In genomic region chr4:139667632-139668031, GRCm38 (mm10) we compare ENCODE assay signal across 20 mouse cellular contexts. TPM values are rescaled to one million over a fixed set of nuclear protein-coding genes. Genes with fewer than 3 reads are reported as not detected.
DNase-seq lines count a peak whose midpoint lies in the region; ATAC-seq and TF ChIP-seq lines count a peak whose summit lies in the region.
"Had no signal": no experiment of that assay in that cellular context is flagged by ENCODE, and none has a peak within 500 bp of the region (broad histone marks: within the 10 kb centered on the region; RNA-seq: fewer than 3 reads in every experiment).

No protein-coding gene starts in this region.

- DNase-seq in liver, adult 2 months (ENCODE audit: extremely low read depth, low read depth, low spot score): peak; percentile 51
- DNase-seq in liver, embryonic 11.5 days (ENCODE audit: low spot score): no peak
- peak; percentile 77 for DNase-seq in kidney, adult 2 months
- peak; percentile 41 for DNase-seq in retina, embryonic 14.5 days (ENCODE audit: low spot score)
- DNase-seq in cerebellum, adult 9-11 months: no peak
- no peak for DNase-seq in gastrocnemius, postnatal 10 days
- DNase-seq: adrenal gland, adult 8-10 months; cerebellum, adult 18-20 months; gastrocnemius, postnatal 25 days; layer of hippocampus, adult 9-11 months; lung, postnatal 14 days; thymus, postnatal 4 days had no signal

- WGBS in liver, adult 2 months: 55% methylated on average over 6 of the region's 6 CpGs
- 77% methylated on average over 6 of the region's 6 CpGs for WGBS in liver, embryonic 11.5 days
- WGBS in forebrain, embryonic 13.5 days: 18% methylated on average over 6 of the region's 6 CpGs
- 49% methylated on average over 6 of the region's 6 CpGs for WGBS in kidney, adult 2 months

- no peaks in the 10 kb centered on the region for H3K36me3 ChIP-seq in liver, adult 2 months (ENCODE audit: control insufficient read depth, insufficient read depth, low read length)
- H3K36me3 ChIP-seq in liver, embryonic 11.5 days (ENCODE audit: control insufficient read depth, insufficient read depth, low read length): no peaks in the 10 kb centered on the region
- H3K36me3 ChIP-seq in forebrain, embryonic 13.5 days (ENCODE audit: poor library complexity, severe bottlenecking): no peaks in the 10 kb centered on the region
- H3K36me3 ChIP-seq in kidney, adult 2 months (ENCODE audit: control insufficient read depth, insufficient read depth, low read length): no peaks in the 10 kb centered on the region
- H3K36me3 ChIP-seq: embryonic facial prominence, embryonic 13.5 days; heart, embryonic 12.5 days; limb, embryonic 15.5 days had no signal

- no peaks in the 10 kb centered on the region for H3K9me3 ChIP-seq in liver, embryonic 11.5 days (ENCODE audit: control insufficient read depth, low read length)
- H3K9me3 ChIP-seq in forebrain, embryonic 13.5 days (replicated peaks): no peaks in the 10 kb centered on the region
- H3K9me3 ChIP-seq: embryonic facial prominence, embryonic 13.5 days; heart, embryonic 12.5 days; limb, embryonic 15.5 days had no signal

- H3K27me3 ChIP-seq in liver, adult 2 months (ENCODE audit: control insufficient read depth, insufficient read depth, low read length): no peaks in the 10 kb centered on the region
- no peaks in the 10 kb centered on the region for H3K27me3 ChIP-seq in liver, embryonic 11.5 days (replicated peaks; ENCODE audit: control insufficient read depth, insufficient read depth, low read length)
- H3K27me3 ChIP-seq in forebrain, embryonic 13.5 days: 0 out of 2 replicates have a peak, but pooled peaks cover 5% of the 10 kb centered on the region
- H3K27me3 ChIP-seq in kidney, adult 2 months (replicated peaks; ENCODE audit: control insufficient read depth, insufficient read depth, low read length): no peaks in the 10 kb centered on the region
- H3K27me3 ChIP-seq: embryonic facial prominence, embryonic 13.5 days; limb, embryonic 15.5 days had no signal

- no peak for TF ChIP-seq CTCF in liver, adult 2 months (IDR thresholded peaks at IDR 0.05; ENCODE audit: low read depth, low read length)
- no peak for TF ChIP-seq CTCF in kidney, adult 2 months (conservative IDR thresholded peaks at IDR 0.05; ENCODE audit: insufficient read depth, insufficient read length, low read depth, low read length)

- no peak overlapping the region for H3K9ac ChIP-seq in liver, adult 2 months (ENCODE audit: low read depth, low read length)
- no peak overlapping the region for H3K9ac ChIP-seq in liver, embryonic 11.5 days (ENCODE audit: low read depth, low read length)
- no peak overlapping the region for H3K9ac ChIP-seq in forebrain, embryonic 13.5 days
- H3K9ac ChIP-seq: embryonic facial prominence, embryonic 13.5 days; heart, embryonic 12.5 days; limb, embryonic 15.5 days had no signal

- ATAC-seq in liver, embryonic 11.5 days (replicated peaks; ENCODE audit: low FRiP score): no peak
- peak; percentile 33; the same call in 1 of the 2 replicates for ATAC-seq in forebrain, embryonic 13.5 days
- ATAC-seq: inflammation-experienced regulatory T-cells, adult 6 months had no signal

- TF ChIP-seq POLR2A in liver, adult 2 months (IDR thresholded peaks at IDR 0.05; ENCODE audit: extremely low read depth, insufficient read depth, low read length): no peak
- TF ChIP-seq POLR2A in kidney, adult 2 months (IDR thresholded peaks at IDR 0.05; ENCODE audit: low read depth, low read length): no peak

- no peak overlapping the region for H3K4me3 ChIP-seq in liver, adult 2 months (ENCODE audit: insufficient read depth, low read depth, low read length)
- no peak overlapping the region for H3K4me3 ChIP-seq in liver, embryonic 11.5 days (ENCODE audit: low read depth, low read length)
- no peak overlapping the region for H3K4me3 ChIP-seq in forebrain, embryonic 13.5 days
- no peak overlapping the region for H3K4me3 ChIP-seq in kidney, adult 2 months (ENCODE audit: insufficient read depth, low read depth, low read length)
- H3K4me3 ChIP-seq: embryonic facial prominence, embryonic 13.5 days; heart, embryonic 12.5 days; limb, embryonic 15.5 days had no signal

- no peak overlapping the region for H3K27ac ChIP-seq in liver, adult 2 months (replicated peaks; ENCODE audit: insufficient read depth, low read depth, low read length)
- no peak overlapping the region for H3K27ac ChIP-seq in liver, embryonic 11.5 days (ENCODE audit: low read depth, low read length)
- H3K27ac ChIP-seq in forebrain, embryonic 13.5 days: no peak overlapping the region
- H3K27ac ChIP-seq in kidney, adult 2 months (ENCODE audit: insufficient read depth, low read depth, low read length): no peak overlapping the region
- H3K27ac ChIP-seq: embryonic facial prominence, embryonic 13.5 days; limb, embryonic 15.5 days had no signal

- H3K4me2 ChIP-seq in liver, embryonic 11.5 days: no peak overlapping the region
- H3K4me2 ChIP-seq in forebrain, embryonic 13.5 days: no peak overlapping the region
- H3K4me2 ChIP-seq: embryonic facial prominence, embryonic 13.5 days; heart, embryonic 12.5 days; limb, embryonic 15.5 days had no signal

- H3K4me1 ChIP-seq in liver, adult 2 months (ENCODE audit: control insufficient read depth, insufficient read depth, low read length): no peaks in the 10 kb centered on the region
- no peaks in the 10 kb centered on the region for H3K4me1 ChIP-seq in liver, embryonic 11.5 days (replicated peaks; ENCODE audit: control insufficient read depth, insufficient read depth, low read length)
- peaks cover 10% of the 10 kb centered on the region for H3K4me1 ChIP-seq in forebrain, embryonic 13.5 days
- peaks cover 4% of the 10 kb centered on the region; the same call in 1 of the 2 replicates for H3K4me1 ChIP-seq in kidney, adult 2 months (ENCODE audit: control insufficient read depth, insufficient read depth, low read length)
- H3K4me1 ChIP-seq: embryonic facial prominence, embryonic 13.5 days; heart, embryonic 12.5 days; limb, embryonic 15.5 days had no signal

- H3K79me2 ChIP-seq in liver, adult 2 months (ENCODE audit: control insufficient read depth, insufficient read depth, low read length): no peaks in the 10 kb centered on the region

RNA-seq across cellular contexts. Expression of gene Tas1r2, which starts 14.3 kb away (rescaled TPM):
- total RNA-seq in liver, adult 2 months (2014; rRNA removed): not detected in 2 replicates
- polyA plus RNA-seq in liver, adult 2 months (2012; rRNA removed): 0.05 TPM in 1 of 2 replicates, not detected in the other
- not detected in 2 replicates for polyA plus RNA-seq in liver, embryonic 11.5 days (2014; fragmentation: Nextera tagmentation; extraction: Ambion mirVana)
- not detected in 2 replicates for polyA plus RNA-seq in forebrain, embryonic 13.5 days (2015; fragmentation: Nextera tagmentation; extraction: Ambion mirVana)
- 0.08 and 0.14 TPM in 2 replicates for polyA plus RNA-seq in kidney, adult 2 months (2012; rRNA removed)
- total RNA-seq in gastrocnemius, postnatal 10 days (2021): not detected
- total RNA-seq: adrenal gland, adult 8-10 months; gastrocnemius, postnatal 25 days; hematopoietic stem cell, adult 5-6 weeks had no signal
- polyA plus RNA-seq: cortical plate, adult 2 months; embryonic facial prominence, embryonic 13.5 days; inflammation-experienced regulatory T-cells, adult 6 months; neural tube, embryonic 14.5 days had no signal

RNA-seq across cellular contexts. Expression of gene Aldh4a1, which starts 45.0 kb away (rescaled TPM):
- 288 and 375 TPM in 2 replicates for total RNA-seq in liver, adult 2 months (2014; rRNA removed)
- 557 and 601 TPM in 2 replicates for polyA plus RNA-seq in liver, adult 2 months (2012; rRNA removed)
- polyA plus RNA-seq in liver, embryonic 11.5 days (2014; fragmentation: Nextera tagmentation; extraction: Ambion mirVana): 45.2 and 52.0 TPM in 2 replicates
- polyA plus RNA-seq in forebrain, embryonic 13.5 days (2015; fragmentation: Nextera tagmentation; extraction: Ambion mirVana): 20.9 and 21.1 TPM in 2 replicates
- 517 and 605 TPM in 2 replicates for polyA plus RNA-seq in kidney, adult 2 months (2012; rRNA removed)
- total RNA-seq in gastrocnemius, postnatal 10 days (2021): 10 to 100 TPM; 30.3 to 39.8 TPM

Comparison
In these comparisons a context has a peak if more than half of its experiments do, and no peak if none do; other contexts are left out.
1. DNase-seq: peak in liver, adult 2 months (single experiment), kidney, adult 2 months (single experiment) and retina, embryonic 14.5 days (single experiment); none in liver, embryonic 11.5 days (single experiment), cerebellum, adult 9-11 months (single experiment) and gastrocnemius, postnatal 10 days (single experiment).